Mouse (Mus musculus): Measurements from ENCODE around the gene Cradd. TPM values are rescaled to one million over a fixed set of nuclear protein-coding genes. Genes with fewer than 3 reads are reported as not detected.

The Cradd gene
- polyA plus RNA-seq, 1 experiment from 2014 or later, result 16.0 TPM

GRCm38 (mm10) chr10:95146491-95146890, 177.4 kb downstream of the Cradd start:
- DNase-seq (ENCODE audit: low spot score), result no peak
- Histone ChIP-seq H3K36me3 (ENCODE audit: control insufficient read depth, insufficient read depth, low read length) (no peaks in the 10 kb centered on the region), H3K4me3 (ENCODE audit: low read depth, low read length) (no peak overlapping the region), H3K27me3 (ENCODE audit: control insufficient read depth, insufficient read depth, low read length) (no peaks in the 10 kb centered on the region), H3K4me1 (replicated peaks; ENCODE audit: control insufficient read depth, insufficient read depth, low read length) (0 out of 2 replicates have a peak, but pooled peaks cover 11% of the 10 kb centered on the region), H3K27ac (ENCODE audit: low read depth, low read length) (no peak overlapping the region), H3K4me2 (replicated peaks; ENCODE audit: low read depth, low read length) (no peak overlapping the region), H3K9ac (ENCODE audit: low read depth, low read length) (no peak overlapping the region), H3K9me3 (ENCODE audit: control insufficient read depth, low read length) (no peaks in the 10 kb centered on the region)
- 75% methylated on average over 5 of the region's 5 CpGs for WGBS
- no peak for ATAC-seq (ENCODE audit: low FRiP score)

- Histone ChIP-seq H3K4me1 (replicated peaks; ENCODE audit: control insufficient read depth, insufficient read depth, low read length) (0 out of 2 replicates have a peak, but pooled peaks cover 11% of the 10 kb centered on the region), H3K9ac (ENCODE audit: low read depth, low read length) (no peak overlapping the region), H3K4me3 (ENCODE audit: low read depth, low read length) (no peak overlapping the region), H3K27me3 (ENCODE audit: control insufficient read depth, insufficient read depth, low read length) (no peaks in the 10 kb centered on the region), H3K9me3 (ENCODE audit: control insufficient read depth, low read length) (no peaks in the 10 kb centered on the region), H3K27ac (ENCODE audit: low read depth, low read length) (no peak overlapping the region), H3K4me2 (replicated peaks; ENCODE audit: low read depth, low read length) (no peak overlapping the region), H3K36me3 (ENCODE audit: control insufficient read depth, insufficient read depth, low read length) (no peaks in the 10 kb centered on the region)
- peak; percentile 41 for DNase-seq (ENCODE audit: low spot score)
- WGBS, result 31% methylated on average over 9 of the region's 9 CpGs
- ATAC-seq (ENCODE audit: low FRiP score), result peak; percentile 55; the same call in 1 of the 2 replicates
Observed at GRCm38 (mm10) chr10:95145204-95145926, 178.6 kb downstream of the Cradd start.

- H3K4me2 ChIP-seq (replicated peaks; ENCODE audit: low read depth, low read length), result no peak overlapping the region
- 48% methylated on average over 6 of the region's 6 CpGs for WGBS
- H3K27ac ChIP-seq (ENCODE audit: low read depth, low read length), result peak overlapping the region; percentile 39; the same call in 1 of the 2 replicates
- no peaks in the 10 kb centered on the region for H3K36me3 ChIP-seq (ENCODE audit: control insufficient read depth, insufficient read depth, low read length)
- H3K9ac ChIP-seq (ENCODE audit: low read depth, low read length), result no peak overlapping the region
- 0 out of 2 replicates have a peak, but pooled peaks cover 11% of the 10 kb centered on the region for H3K4me1 ChIP-seq (replicated peaks; ENCODE audit: control insufficient read depth, insufficient read depth, low read length)
- H3K9me3 ChIP-seq (ENCODE audit: control insufficient read depth, low read length), result no peaks in the 10 kb centered on the region
- H3K27me3 ChIP-seq (ENCODE audit: control insufficient read depth, insufficient read depth, low read length), result no peaks in the 10 kb centered on the region
- no peak overlapping the region for H3K4me3 ChIP-seq (ENCODE audit: low read depth, low read length)
- no peak for ATAC-seq (ENCODE audit: low FRiP score)
- DNase-seq (ENCODE audit: low spot score), result peak; percentile 28
Observed at GRCm38 (mm10) chr10:95144414-95145130, 179.4 kb downstream of the Cradd start.

- Histone ChIP-seq H3K9me3 (ENCODE audit: control insufficient read depth, low read length) (no peaks in the 10 kb centered on the region), H3K27me3 (ENCODE audit: control insufficient read depth, insufficient read depth, low read length) (no peaks in the 10 kb centered on the region), H3K4me2 (replicated peaks; ENCODE audit: low read depth, low read length) (no peak overlapping the region), H3K9ac (ENCODE audit: low read depth, low read length) (no peak overlapping the region; the same call in 1 of the 2 replicates), H3K36me3 (ENCODE audit: control insufficient read depth, insufficient read depth, low read length) (no peaks in the 10 kb centered on the region), H3K4me1 (replicated peaks; ENCODE audit: control insufficient read depth, insufficient read depth, low read length) (0 out of 2 replicates have a peak, but pooled peaks cover 11% of the 10 kb centered on the region), H3K4me3 (ENCODE audit: low read depth, low read length) (no peak overlapping the region), H3K27ac (ENCODE audit: low read depth, low read length) (peak overlapping the region; percentile 34)
- WGBS, result 9% methylated on average over 2 of the region's 2 CpGs
- DNase-seq (ENCODE audit: low spot score) (peak; percentile 49), ATAC-seq (ENCODE audit: low FRiP score) (peak; percentile 38; the same call in 1 of the 2 replicates)
Observed at GRCm38 (mm10) chr10:95143446-95144114, 180.4 kb downstream of the Cradd start.

- Histone ChIP-seq H3K27ac (ENCODE audit: low read depth, low read length) (peak overlapping the region; percentile 34), H3K27me3 (ENCODE audit: control insufficient read depth, insufficient read depth, low read length) (no peaks in the 10 kb centered on the region), H3K9me3 (ENCODE audit: control insufficient read depth, low read length) (no peaks in the 10 kb centered on the region), H3K4me3 (ENCODE audit: low read depth, low read length) (no peak overlapping the region), H3K9ac (ENCODE audit: low read depth, low read length) (no peak overlapping the region), H3K4me1 (replicated peaks; ENCODE audit: control insufficient read depth, insufficient read depth, low read length) (0 out of 2 replicates have a peak, but pooled peaks cover 11% of the 10 kb centered on the region), H3K4me2 (replicated peaks; ENCODE audit: low read depth, low read length) (no peak overlapping the region), H3K36me3 (ENCODE audit: control insufficient read depth, insufficient read depth, low read length) (no peaks in the 10 kb centered on the region)
- WGBS, result 36% methylated on average over 11 of the region's 11 CpGs
- ATAC-seq (ENCODE audit: low FRiP score), result peak; percentile 50
- peak; percentile 31 for DNase-seq (ENCODE audit: low spot score)
Observed at GRCm38 (mm10) chr10:95142844-95143435, 181.0 kb downstream of the Cradd start.

- Histone ChIP-seq H3K4me2 (replicated peaks; ENCODE audit: low read depth, low read length) (no peak overlapping the region), H3K27me3 (ENCODE audit: control insufficient read depth, insufficient read depth, low read length) (no peaks in the 10 kb centered on the region), H3K4me3 (ENCODE audit: low read depth, low read length) (no peak overlapping the region), H3K4me1 (replicated peaks; ENCODE audit: control insufficient read depth, insufficient read depth, low read length) (0 out of 2 replicates have a peak, but pooled peaks cover 11% of the 10 kb centered on the region), H3K9ac (ENCODE audit: low read depth, low read length) (no peak overlapping the region), H3K36me3 (ENCODE audit: control insufficient read depth, insufficient read depth, low read length) (no peaks in the 10 kb centered on the region), H3K9me3 (ENCODE audit: control insufficient read depth, low read length) (no peaks in the 10 kb centered on the region), H3K27ac (ENCODE audit: low read depth, low read length) (no peak overlapping the region)
- DNase-seq (ENCODE audit: low spot score) (no peak), ATAC-seq (ENCODE audit: low FRiP score) (no peak)
- 79% methylated on average over 3 of the region's 3 CpGs for WGBS
Observed at GRCm38 (mm10) chr10:95141075-95141474, 182.9 kb downstream of the Cradd start.

GRCm38 (mm10) chr10:95140191-95140590, 183.7 kb downstream of the Cradd start:
- H3K4me2 ChIP-seq (replicated peaks; ENCODE audit: low read depth, low read length), result no peak overlapping the region
- H3K9me3 ChIP-seq (ENCODE audit: control insufficient read depth, low read length), result no peaks in the 10 kb centered on the region
- no peak overlapping the region for H3K27ac ChIP-seq (ENCODE audit: low read depth, low read length)
- DNase-seq (ENCODE audit: low spot score) (no peak), ATAC-seq (ENCODE audit: low FRiP score) (no peak)
- H3K4me3 ChIP-seq (ENCODE audit: low read depth, low read length), result no peak overlapping the region
- H3K9ac ChIP-seq (ENCODE audit: low read depth, low read length), result no peak overlapping the region
- 0 out of 2 replicates have a peak, but pooled peaks cover 11% of the 10 kb centered on the region for H3K4me1 ChIP-seq (replicated peaks; ENCODE audit: control insufficient read depth, insufficient read depth, low read length)
- H3K27me3 ChIP-seq (ENCODE audit: control insufficient read depth, insufficient read depth, low read length), result no peaks in the 10 kb centered on the region
- no peaks in the 10 kb centered on the region for H3K36me3 ChIP-seq (ENCODE audit: control insufficient read depth, insufficient read depth, low read length)

- Histone ChIP-seq H3K4me3 (ENCODE audit: low read depth, low read length) (no peak overlapping the region), H3K27ac (ENCODE audit: low read depth, low read length) (no peak overlapping the region), H3K27me3 (ENCODE audit: control insufficient read depth, insufficient read depth, low read length) (no peaks in the 10 kb centered on the region), H3K9ac (ENCODE audit: low read depth, low read length) (no peak overlapping the region), H3K36me3 (ENCODE audit: control insufficient read depth, insufficient read depth, low read length) (no peaks in the 10 kb centered on the region), H3K4me1 (replicated peaks; ENCODE audit: control insufficient read depth, insufficient read depth, low read length) (0 out of 2 replicates have a peak, but pooled peaks cover 9% of the 10 kb centered on the region), H3K9me3 (ENCODE audit: control insufficient read depth, low read length) (no peaks in the 10 kb centered on the region), H3K4me2 (replicated peaks; ENCODE audit: low read depth, low read length) (no peak overlapping the region)
- 73% methylated on average over 8 of the region's 8 CpGs for WGBS
- DNase-seq (ENCODE audit: low spot score), result no peak
- no peak for ATAC-seq (ENCODE audit: low FRiP score)
Observed at GRCm38 (mm10) chr10:95139645-95140044, 184.3 kb downstream of the Cradd start.

Measured in hindbrain, embryonic 11.5 days (tissue).